Mouse (Mus musculus): ENCODE results near the gene Agap1. TPM values are rescaled to one million over a fixed set of nuclear protein-coding genes. Genes with fewer than 3 reads are reported as not detected.

Gene Agap1
- total and polyA plus RNA-seq, 3 experiments: 0.01 TPM; not detected in 2

DNA sequence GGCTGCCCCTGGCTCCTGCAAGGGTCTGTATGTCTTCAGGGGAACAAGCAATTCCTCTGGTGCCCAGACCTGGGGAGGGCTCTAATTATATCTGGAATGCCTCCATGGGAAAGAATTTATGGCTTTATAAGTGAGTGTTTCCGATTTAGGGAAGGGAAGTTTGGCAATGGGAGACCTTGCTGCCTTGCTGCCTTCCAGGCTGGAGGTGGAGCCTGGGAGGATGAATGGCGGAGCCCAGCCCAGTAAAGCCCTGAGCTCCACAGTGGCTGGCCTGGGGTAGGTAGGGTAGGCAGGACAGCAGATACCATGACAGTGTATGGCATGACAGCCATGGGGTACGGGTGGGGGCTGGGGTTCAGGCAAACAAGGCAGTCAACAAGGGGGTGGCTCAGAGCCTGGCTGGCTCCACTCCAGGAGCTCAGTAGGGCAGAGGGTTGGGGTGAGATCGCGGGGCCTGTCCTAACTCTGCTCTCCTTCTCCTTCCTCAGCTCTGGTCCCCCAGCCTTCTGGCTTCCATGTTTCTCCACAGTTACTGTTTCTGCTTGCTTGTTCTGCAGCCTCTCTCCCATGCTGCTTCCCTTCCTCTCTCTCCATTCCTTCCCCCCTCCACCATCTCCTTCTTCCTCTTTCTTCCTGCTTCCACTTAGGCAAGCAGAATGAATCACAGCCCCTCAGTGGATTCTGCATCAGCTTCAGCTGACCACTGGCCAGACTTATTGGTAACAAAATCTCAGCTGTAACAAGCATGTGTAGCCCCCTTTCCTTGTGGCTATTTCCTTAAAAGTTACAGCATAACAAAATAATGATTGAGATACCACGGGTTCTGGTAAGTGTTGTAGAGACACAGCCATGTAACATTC is 114.2 kb downstream of the Agap1 start:
- no peaks in the 10 kb centered on the region for H3K9me3 ChIP-seq (replicated peaks; ENCODE audit: insufficient read depth, low read length)
- TF ChIP-seq TCF12 (IDR thresholded peaks at IDR 0.05; ENCODE audit: low read depth, low read length) (no peak), RAD21 (IDR thresholded peaks at IDR 0.05; ENCODE audit: low read depth, low read length) (no peak)
- H3K27me3 ChIP-seq (ENCODE audit: control insufficient read depth in 1 of 2, insufficient read depth in 2 of 2, low read length in 2 of 2): no peaks in the 10 kb centered on the region
- no peak for DNase-seq (ENCODE audit: low read depth, low spot score)
- H3K4me3 ChIP-seq (ENCODE audit: control insufficient read depth in 1 of 2, insufficient read depth in 1 of 2, low read depth in 2 of 2, low read length in 2 of 2): no peak overlapping the region
- H3K4me1 ChIP-seq (ENCODE audit: control insufficient read depth in 1 of 2, insufficient read depth in 2 of 2, low read length in 2 of 2): no peaks in the 10 kb centered on the region
- no peak overlapping the region for H3K9ac ChIP-seq (ENCODE audit: control insufficient read depth, low read depth, low read length, poor library complexity, severe bottlenecking)
- no peaks in the 10 kb centered on the region for H3K79me2 ChIP-seq (ENCODE audit: control insufficient read depth, insufficient read depth, low read length, poor library complexity)
- no peaks in the 10 kb centered on the region for H3K36me3 ChIP-seq (ENCODE audit: control insufficient read depth in 1 of 2, insufficient read depth in 2 of 2, low read length in 2 of 2)
- no peak overlapping the region for H3K27ac ChIP-seq (ENCODE audit: control insufficient read depth, low read depth, low read length)

DNA sequence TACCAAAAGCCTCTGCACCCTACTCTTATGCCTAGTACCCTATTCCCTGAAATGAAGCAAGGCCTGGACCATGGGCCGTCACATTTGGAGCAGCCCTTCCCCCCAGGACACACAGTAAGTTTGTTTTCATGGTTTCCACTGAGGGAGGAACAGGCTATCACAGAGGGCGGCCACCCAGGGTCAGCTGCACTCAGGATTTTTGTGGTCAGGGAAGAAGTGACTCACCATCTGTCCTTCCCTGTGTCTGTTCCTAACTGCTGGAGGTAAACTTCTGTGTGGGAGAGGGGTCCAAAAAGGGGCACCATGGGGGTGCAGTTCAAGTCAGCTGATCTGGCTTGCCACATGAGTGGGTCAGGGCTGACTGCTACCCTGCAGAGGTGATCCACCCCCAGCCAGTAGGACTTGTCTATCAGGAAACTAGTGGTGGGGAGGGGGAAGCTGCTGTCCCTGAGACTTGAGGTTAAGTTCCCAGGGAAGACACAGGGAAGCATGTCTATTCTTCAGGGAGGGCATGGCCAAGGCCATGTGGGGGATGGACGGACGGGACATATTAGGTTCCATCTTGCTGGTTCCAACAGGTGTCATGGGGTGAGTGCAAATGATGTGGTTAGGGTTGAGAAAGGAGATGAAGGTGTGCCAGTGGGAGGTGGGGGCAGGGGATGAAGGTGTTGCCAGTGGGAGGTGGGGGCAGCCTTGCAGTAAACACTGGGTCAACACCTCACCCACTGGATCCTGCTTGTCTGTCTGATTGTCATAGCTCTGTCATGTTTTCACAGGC is 116.1 kb downstream of the Agap1 start:
- H3K27ac ChIP-seq (ENCODE audit: control insufficient read depth, low read depth, low read length): no peak overlapping the region
- H3K79me2 ChIP-seq (ENCODE audit: control insufficient read depth, insufficient read depth, low read length, poor library complexity): no peaks in the 10 kb centered on the region
- no peaks in the 10 kb centered on the region for H3K9me3 ChIP-seq (replicated peaks; ENCODE audit: insufficient read depth, low read length)
- no peak for DNase-seq (ENCODE audit: low read depth, low spot score)
- no peak overlapping the region for H3K4me3 ChIP-seq (ENCODE audit: control insufficient read depth in 1 of 2, insufficient read depth in 1 of 2, low read depth in 2 of 2, low read length in 2 of 2)
- H3K36me3 ChIP-seq (ENCODE audit: control insufficient read depth in 1 of 2, insufficient read depth in 2 of 2, low read length in 2 of 2): no peaks in the 10 kb centered on the region
- TF ChIP-seq KAT2A (conservative IDR thresholded peaks at IDR 0.05; ENCODE audit: low read depth, low read length): no peak
- TF ChIP-seq E2F4 (IDR thresholded peaks at IDR 0.05; ENCODE audit: borderline replicate concordance, low read depth, low read length): no peak
- TF ChIP-seq USF1 (IDR thresholded peaks at IDR 0.05; ENCODE audit: low read depth, low read length): no peak
- TF ChIP-seq POLR2AphosphoS5 (IDR thresholded peaks at IDR 0.05; ENCODE audit: borderline replicate concordance, low read depth, low read length): no peak
- TF ChIP-seq MXI1 (IDR thresholded peaks at IDR 0.05; ENCODE audit: low read depth, low read length): no peak
- TF ChIP-seq HCFC1 (IDR thresholded peaks at IDR 0.05; ENCODE audit: low read depth, low read length): no peak
- TF ChIP-seq EP300 (IDR thresholded peaks at IDR 0.05; ENCODE audit: low read depth in 1 of 2, low read length in 2 of 2): no peak
- TF ChIP-seq ZKSCAN1 (IDR thresholded peaks at IDR 0.05; ENCODE audit: low read depth, low read length): no peak
- H3K9ac ChIP-seq (ENCODE audit: control insufficient read depth, low read depth, low read length, poor library complexity, severe bottlenecking): no peak overlapping the region
- no peaks in the 10 kb centered on the region for H3K27me3 ChIP-seq (ENCODE audit: control insufficient read depth in 1 of 2, insufficient read depth in 2 of 2, low read length in 2 of 2)
- no peaks in the 10 kb centered on the region for H3K4me1 ChIP-seq (ENCODE audit: control insufficient read depth in 1 of 2, insufficient read depth in 2 of 2, low read length in 2 of 2)

GRCm38 (mm10) chr1:89573486-89573885 is 118.9 kb downstream of the Agap1 start:
- Histone ChIP-seq H3K4me3 (ENCODE audit: control insufficient read depth in 1 of 2, insufficient read depth in 1 of 2, low read depth in 2 of 2, low read length in 2 of 2) (no peak overlapping the region), H3K36me3 (ENCODE audit: control insufficient read depth in 1 of 2, insufficient read depth in 2 of 2, low read length in 2 of 2) (no peaks in the 10 kb centered on the region), H3K27me3 (ENCODE audit: control insufficient read depth in 1 of 2, insufficient read depth in 2 of 2, low read length in 2 of 2) (no peaks in the 10 kb centered on the region), H3K4me1 (ENCODE audit: control insufficient read depth in 1 of 2, insufficient read depth in 2 of 2, low read length in 2 of 2) (no peaks in the 10 kb centered on the region), H3K27ac (ENCODE audit: control insufficient read depth, low read depth, low read length) (no peak overlapping the region), H3K9ac (ENCODE audit: control insufficient read depth, low read depth, low read length, poor library complexity, severe bottlenecking) (no peak overlapping the region), H3K79me2 (ENCODE audit: control insufficient read depth, insufficient read depth, low read length, poor library complexity) (no peaks in the 10 kb centered on the region), H3K9me3 (replicated peaks; ENCODE audit: insufficient read depth, low read length) (no peaks in the 10 kb centered on the region)
- no peak for DNase-seq (ENCODE audit: low read depth, low spot score)
- no peak for TF ChIP-seq MYB (IDR thresholded peaks at IDR 0.05; ENCODE audit: low read depth, low read length)
- no peak for TF ChIP-seq ETS1 (IDR thresholded peaks at IDR 0.05; ENCODE audit: low read depth, low read length)
- TF ChIP-seq HCFC1 (IDR thresholded peaks at IDR 0.05; ENCODE audit: low read depth, low read length): no peak
- no peak for TF ChIP-seq RAD21 (IDR thresholded peaks at IDR 0.05; ENCODE audit: low read depth, low read length)
- no peak for TF ChIP-seq ZKSCAN1 (IDR thresholded peaks at IDR 0.05; ENCODE audit: low read depth, low read length)
- no peak for TF ChIP-seq KAT2A (conservative IDR thresholded peaks at IDR 0.05; ENCODE audit: low read depth, low read length)
- no peak for TF ChIP-seq BHLHE40 (IDR thresholded peaks at IDR 0.05; ENCODE audit: borderline replicate concordance, low read depth, low read length)
- no peak for TF ChIP-seq MXI1 (IDR thresholded peaks at IDR 0.05; ENCODE audit: low read depth, low read length)
- TF ChIP-seq RCOR1 (IDR thresholded peaks at IDR 0.05; ENCODE audit: low read depth, low read length): no peak
- no peak for TF ChIP-seq ZNF384 (IDR thresholded peaks at IDR 0.05; ENCODE audit: low read depth, low read length)
- TF ChIP-seq POLR2A (IDR thresholded peaks at IDR 0.05; ENCODE audit: control insufficient read depth in 1 of 2, insufficient read depth in 1 of 2, low read depth in 1 of 2, low read length in 2 of 2, poor library complexity in 1 of 2): no peak
- TF ChIP-seq TAL1 (IDR thresholded peaks at IDR 0.05; ENCODE audit: low read length): no peak
- no peak for TF ChIP-seq MAZ (IDR thresholded peaks at IDR 0.05; ENCODE audit: low read depth, low read length)
- TF ChIP-seq ZC3H11A (IDR thresholded peaks at IDR 0.05; ENCODE audit: low read depth, low read length): no peak
- no peak for TF ChIP-seq ZMIZ1 (IDR thresholded peaks at IDR 0.05; ENCODE audit: low read depth, low read length)

All from MEL (cell line).